Mouse (Mus musculus) small intestine, adult 2 months (tissue): ENCODE data around the gene Syt2. TPM values are rescaled to one million over a fixed set of nuclear protein-coding genes. Genes with fewer than 3 reads are reported as not detected.

Experiments used
- H3K27ac ChIP-seq: fragments of 200-500 bp; 2 replicates; pipeline ENCODE4 v1.5.1; 2012; ENCODE audit warnings: low read depth, low read length, control low read depth, inconsistent platforms; ENCODE audit not compliant: insufficient read depth
- H3K27me3 ChIP-seq: fragments of 200-500 bp; 2 replicates; pipeline ENCODE4 v1.6.1; 2012; ENCODE audit warnings: mild to moderate bottlenecking, moderate library complexity, low read length, inconsistent platforms; ENCODE audit not compliant: control insufficient read depth, insufficient read depth
- H3K36me3 ChIP-seq: fragments of 200-500 bp; 2 replicates; pipeline ENCODE4 v1.6.1; 2012; ENCODE audit warnings: mild to moderate bottlenecking, low read length, control low read depth, inconsistent platforms; ENCODE audit not compliant: control insufficient read depth, insufficient read depth
- H3K4me1 ChIP-seq: fragments of 200-500 bp; 2 replicates; pipeline ENCODE4 v1.6.1; 2012; ENCODE audit warnings: low read length, inconsistent platforms, mixed read lengths; ENCODE audit not compliant: control insufficient read depth, insufficient read depth, insufficient read length
- H3K4me3 ChIP-seq: fragments of 200-500 bp; 2 replicates; pipeline ENCODE4 v1.5.1; 2012; ENCODE audit warnings: low read depth, mild to moderate bottlenecking, control low read depth, inconsistent platforms, low read length, moderate library complexity
- CTCF ChIP-seq: fragments of 200-500 bp; IDR thresholded peaks from 2 replicates; pipeline ENCODE4 v1.5.1; 2012; ENCODE audit warnings: low read depth, mild to moderate bottlenecking, control low read depth, inconsistent platforms, low read length, moderate library complexity, mixed read lengths; ENCODE audit not compliant: insufficient replicate concordance, insufficient read length; ENCODE audit errors: extremely low read depth
- POLR2A ChIP-seq: fragments of 200-500 bp; IDR thresholded peaks from 2 replicates; pipeline ENCODE4 v1.6.1; 2012; ENCODE audit warnings: low read depth, mild to moderate bottlenecking, control low read depth, inconsistent platforms, low read length, moderate library complexity
- WGBS: fragments of 180-500 bp; shearing (Covaris S2); methylation state at CpG from one replicate; pipeline ENCODE4 v1.1.7; 2018; 5-methylcytosine and 5-hydroxymethylcytosine counted together
- polyA plus RNA-seq: library from polyadenylated mRNA; depleted of rRNA; stranded (reverse); fragments of >200 nt; gene quantifications from 2 replicates; pipeline ENCODE4 v1.2.3, GENCODE M21; 2012

The Syt2 gene
- polyA plus RNA-seq, 1 experiment, result 1.2 TPM

DNA sequence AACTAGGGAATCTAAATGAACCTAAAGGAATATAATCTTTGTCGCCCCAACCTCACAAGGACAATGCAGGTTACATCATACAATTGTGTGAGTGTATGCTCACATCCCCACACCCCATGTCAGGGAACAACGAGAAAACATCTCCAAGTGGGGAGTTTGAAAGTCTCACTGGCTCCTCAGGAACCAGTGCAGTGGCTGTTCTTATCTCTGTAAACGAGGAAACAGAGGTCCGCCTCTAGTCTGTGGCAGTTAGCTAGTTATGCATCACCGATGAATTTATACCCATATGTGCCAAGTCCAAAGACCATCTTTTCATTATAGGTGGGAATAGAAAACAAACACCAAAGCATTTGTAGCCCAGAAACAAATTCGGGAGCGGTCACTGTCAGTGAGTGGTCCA is 115.1 kb downstream of the Syt2 start:
- Histone ChIP-seq H3K27ac (no peak overlapping the region), H3K4me1 (no peaks in the 10 kb centered on the region), H3K36me3 (peaks cover 3% of the 10 kb centered on the region; the same call in 1 of the 2 replicates), H3K4me3 (no peak overlapping the region), H3K27me3 (no peaks in the 10 kb centered on the region)
- no peak for TF ChIP-seq POLR2A
- TF ChIP-seq CTCF, result no peak
- 47% methylated on average over 7 of the region's 7 CpGs for WGBS

- TF ChIP-seq CTCF (no peak), POLR2A (no peak)
- WGBS, result 85% methylated on average over 4 of the region's 4 CpGs
- Histone ChIP-seq H3K4me1 (no peaks in the 10 kb centered on the region), H3K27me3 (no peaks in the 10 kb centered on the region), H3K4me3 (no peak overlapping the region), H3K36me3 (peaks cover 3% of the 10 kb centered on the region; the same call in 1 of the 2 replicates), H3K27ac (no peak overlapping the region)
Measured at GRCm38 (mm10) chr1:134763250-134763649, 116.8 kb downstream of the Syt2 start.

DNA sequence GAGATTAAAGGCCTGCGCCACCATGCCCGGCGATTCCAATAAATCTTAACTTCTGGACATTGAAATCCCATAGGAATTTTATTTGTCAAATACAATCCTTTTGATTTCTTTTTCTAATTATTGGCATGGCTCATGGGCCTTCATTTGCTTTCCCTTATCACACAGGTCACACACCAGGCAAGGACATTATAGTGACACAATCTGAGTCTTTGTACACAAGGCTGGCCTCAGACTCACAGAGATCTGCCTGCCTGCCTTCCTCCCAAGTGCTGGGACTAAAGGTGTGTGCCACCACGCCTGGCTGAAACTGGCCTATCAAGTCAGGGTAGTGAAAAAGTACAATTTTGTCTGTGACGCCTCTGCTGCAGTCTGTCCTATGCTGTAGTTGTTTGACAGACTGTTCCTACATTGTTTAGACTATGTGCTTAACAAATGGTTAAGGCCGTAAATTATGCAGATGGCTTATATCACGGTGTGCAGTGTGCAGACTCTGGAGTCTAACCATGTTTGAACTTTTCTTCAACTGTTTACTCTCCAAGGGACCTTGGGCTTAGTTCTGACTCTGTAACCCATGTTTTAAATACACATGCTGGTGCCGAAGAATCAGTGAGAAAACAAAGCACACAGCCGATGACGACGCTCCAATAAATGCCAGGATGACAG is 117.4 kb downstream of the Syt2 start:
- Histone ChIP-seq H3K4me3 (no peak overlapping the region), H3K27ac (0 out of 2 replicates have a peak overlapping the region, but pooled peaks have one; percentile 40), H3K27me3 (no peaks in the 10 kb centered on the region), H3K4me1 (no peaks in the 10 kb centered on the region), H3K36me3 (peaks cover 3% of the 10 kb centered on the region; the same call in 1 of the 2 replicates)
- no peak for TF ChIP-seq POLR2A
- TF ChIP-seq CTCF, result no peak
- 67% methylated on average over 11 of the region's 11 CpGs for WGBS

GRCm38 (mm10) chr1:134764831-134765458 is 118.5 kb downstream of the Syt2 start:
- peak overlapping the region; percentile 40; the same call in 1 of the 2 replicates for H3K27ac ChIP-seq
- no peaks in the 10 kb centered on the region for H3K4me1 ChIP-seq
- WGBS, result 88% methylated on average over 7 of the region's 7 CpGs
- H3K4me3 ChIP-seq, result no peak overlapping the region
- H3K27me3 ChIP-seq, result no peaks in the 10 kb centered on the region
- peaks cover 3% of the 10 kb centered on the region; the same call in 1 of the 2 replicates for H3K36me3 ChIP-seq
- TF ChIP-seq CTCF (no peak), POLR2A (no peak)

- TF ChIP-seq POLR2A (no peak), CTCF (no peak)
- Histone ChIP-seq H3K27ac (no peak overlapping the region), H3K4me3 (no peak overlapping the region), H3K36me3 (no peaks in the 10 kb centered on the region; the same call in 1 of the 2 replicates), H3K27me3 (no peaks in the 10 kb centered on the region), H3K4me1 (no peaks in the 10 kb centered on the region)
- 77% methylated on average over 4 of the region's 4 CpGs for WGBS
Measured at GRCm38 (mm10) chr1:134766448-134766847, 120.0 kb downstream of the Syt2 start.

DNA sequence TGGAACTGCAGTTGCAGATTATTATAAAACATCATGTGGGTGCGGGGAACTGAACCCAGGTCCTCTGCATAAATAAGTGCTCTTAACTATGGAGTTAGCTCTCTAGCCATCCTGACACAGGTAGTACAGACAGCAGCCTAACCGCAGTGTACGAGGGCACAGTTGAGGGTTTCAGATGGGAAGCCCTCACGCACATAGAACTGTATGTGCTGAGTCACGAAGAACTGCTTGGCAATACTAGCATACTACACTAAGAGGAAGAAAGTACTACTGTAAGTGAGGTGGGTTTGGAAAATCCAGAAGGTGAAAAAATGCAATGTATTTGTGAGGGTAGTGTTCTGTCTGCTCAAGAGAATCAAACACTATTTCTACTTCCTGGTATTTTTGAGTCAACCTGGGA is 123.8 kb downstream of the Syt2 start:
- no peak overlapping the region for H3K27ac ChIP-seq
- H3K4me3 ChIP-seq, result no peak overlapping the region
- no peak for TF ChIP-seq CTCF
- no peak for TF ChIP-seq POLR2A
- peaks cover 6% of the 10 kb centered on the region for H3K36me3 ChIP-seq
- peaks cover 8% of the 10 kb centered on the region; the same call in 1 of the 2 replicates for H3K4me1 ChIP-seq
- no peaks in the 10 kb centered on the region for H3K27me3 ChIP-seq
- 97% methylated on average over 5 of the region's 5 CpGs for WGBS

GRCm38 (mm10) chr1:134771353-134771752 is 124.9 kb downstream of the Syt2 start:
- no peak overlapping the region for H3K4me3 ChIP-seq
- H3K36me3 ChIP-seq, result peaks cover 13% of the 10 kb centered on the region
- H3K4me1 ChIP-seq, result peaks cover 8% of the 10 kb centered on the region; the same call in 1 of the 2 replicates
- no peaks in the 10 kb centered on the region for H3K27me3 ChIP-seq
- TF ChIP-seq POLR2A (no peak), CTCF (no peak)
- H3K27ac ChIP-seq, result peak overlapping the region; percentile 71
- 49% methylated on average over 6 of the region's 6 CpGs for WGBS
